Mouse (Mus musculus): ENCODE data around the gene Gstt3.
"Not testable (repeated sequence)": the region's sequence is repeated elsewhere in the genome, so short reads cannot be mapped to it uniquely, and the experiment has no call there.

The Gstt3 gene

GRCm38 (mm10) chr10:75779206-75780174, 1.7 kb downstream of the Gstt3 start:
- DNase-seq (ENCODE audit: low read depth in 1 of 2, low spot score in 2 of 2), result no peak

GRCm38 (mm10) chr10:75777885-75778284, 3.3 kb downstream of the Gstt3 start:
- no peak for DNase-seq (ENCODE audit: low read depth in 1 of 2, low spot score in 2 of 2)

DNA sequence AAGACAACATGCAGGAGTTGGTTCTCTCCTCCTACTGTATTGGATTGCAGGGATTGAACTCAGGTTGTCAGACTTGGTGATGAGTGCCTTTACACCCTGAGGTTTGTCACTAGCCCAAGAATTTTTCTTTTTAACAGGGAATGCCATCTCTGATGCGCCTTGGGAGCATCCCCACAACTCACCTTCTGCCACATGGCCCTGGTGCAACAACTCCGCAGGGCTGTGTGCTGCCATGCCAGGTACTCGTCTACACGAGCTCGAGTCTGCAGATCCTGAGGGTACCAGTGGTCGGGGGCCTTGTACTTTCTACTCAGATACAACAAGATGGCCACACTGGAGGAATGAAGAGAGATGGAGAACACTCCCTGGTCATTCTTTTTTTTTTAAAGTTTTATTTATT, 4.7 kb downstream of the Gstt3 start:
- no peak for DNase-seq (ENCODE audit: low read depth in 1 of 2, low spot score in 2 of 2)

GRCm38 (mm10) chr10:75774587-75774986, 6.6 kb downstream of the Gstt3 start:
- DNase-seq (ENCODE audit: low read depth in 1 of 2, low spot score in 2 of 2), result no peak

- DNase-seq (ENCODE audit: low read depth in 1 of 2, low spot score in 2 of 2), result no peak
Observed at GRCm38 (mm10) chr10:75774102-75774501, 7.1 kb downstream of the Gstt3 start.

- peak in 1 of 2 experiments; percentile 52 for DNase-seq (ENCODE audit: low read depth in 1 of 2, low spot score in 2 of 2)
Observed at GRCm38 (mm10) chr10:75772795-75773664, 8.2 kb downstream of the Gstt3 start, which contains the start of gene Ddt. Gene Ddt, minus strand, starts transcription at chr10:75773414.

GRCm38 (mm10) chr10:75767756-75768155, 13.5 kb downstream of the Gstt3 start:
- DNase-seq (ENCODE audit: low read depth in 1 of 2, low spot score in 2 of 2), result not testable (repeated sequence)

DNA sequence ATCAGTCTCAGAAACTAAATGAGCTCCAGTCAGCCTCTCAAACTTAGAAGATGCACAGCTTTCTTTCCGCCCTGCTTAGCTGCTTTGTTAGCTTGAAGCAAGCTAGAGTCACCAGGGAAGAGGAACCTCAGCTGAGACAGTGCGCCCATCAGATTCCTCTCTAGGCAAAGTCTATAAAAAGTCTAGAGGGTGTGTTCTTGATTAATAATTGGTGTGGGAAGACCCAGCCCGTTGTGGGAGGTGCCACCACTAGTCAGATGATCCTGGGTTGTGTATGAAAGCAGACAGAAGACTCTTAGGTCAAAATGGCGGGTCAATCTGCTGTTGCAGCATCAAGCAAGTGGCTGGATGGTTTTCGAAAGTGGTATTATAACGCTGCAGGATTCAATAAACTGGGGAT, 14.4 kb downstream of the Gstt3 start:
- DNase-seq (ENCODE audit: low read depth in 1 of 2, low spot score in 2 of 2), result no peak

DNA sequence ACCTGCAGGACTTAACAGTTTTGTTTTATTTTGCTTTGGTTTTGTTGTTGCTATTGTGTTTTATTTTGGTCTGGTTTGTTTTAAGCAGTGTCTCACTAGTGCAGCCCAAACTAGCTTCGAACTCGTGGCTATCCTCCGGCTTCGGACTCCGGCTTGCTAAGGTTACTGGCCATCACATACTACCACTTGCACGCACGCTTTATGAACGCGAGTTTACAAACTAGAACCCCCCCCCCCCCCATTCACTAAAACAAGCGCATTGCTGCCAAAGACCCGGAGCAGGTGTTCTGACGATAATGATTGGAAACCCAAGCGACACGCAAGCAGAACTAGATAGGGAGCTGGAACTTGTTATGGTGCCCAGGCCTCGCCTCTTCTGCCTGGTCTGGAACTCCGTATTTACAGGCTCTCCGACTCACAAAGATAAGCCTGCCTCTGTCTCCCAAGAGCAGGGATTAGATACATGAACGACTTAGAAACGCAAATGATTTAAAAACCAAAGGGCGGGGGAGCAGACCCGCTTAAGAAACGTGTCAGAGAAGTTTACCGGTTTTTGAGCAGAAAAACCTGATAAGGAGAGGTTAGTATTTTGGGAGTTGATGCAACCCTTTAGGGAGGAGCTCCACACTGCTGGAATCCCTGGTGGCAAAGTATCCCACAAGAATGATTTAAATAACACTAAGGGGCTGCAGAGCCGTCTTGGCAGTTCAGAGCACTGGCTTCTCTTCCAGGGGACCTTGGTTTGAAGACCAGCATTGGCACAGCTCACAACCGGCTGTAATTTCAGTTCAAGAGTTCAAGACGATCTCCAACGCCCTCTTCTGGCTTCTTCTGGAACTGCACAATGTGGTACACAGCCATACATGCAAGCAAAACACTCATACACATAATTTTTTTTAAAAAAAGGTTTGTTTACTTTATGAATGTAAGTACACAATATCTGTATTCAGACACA, 16.4 kb downstream of the Gstt3 start:
- DNase-seq (ENCODE audit: low read depth in 1 of 2, low spot score in 2 of 2), result peak in 1 of 2 experiments; percentile 65

- peak; percentile 91 to 94 for DNase-seq (ENCODE audit: low read depth in 1 of 2, low spot score in 2 of 2)
Observed at GRCm38 (mm10) chr10:75763682-75764518, 17.3 kb downstream of the Gstt3 start, which contains the start of gene Cabin1. Gene Cabin1, minus strand, starts transcription at chr10:75764341.

- no peak for DNase-seq (ENCODE audit: low read depth in 1 of 2, low spot score in 2 of 2)
Observed at GRCm38 (mm10) chr10:75762413-75762812, 18.8 kb downstream of the Gstt3 start.

DNA sequence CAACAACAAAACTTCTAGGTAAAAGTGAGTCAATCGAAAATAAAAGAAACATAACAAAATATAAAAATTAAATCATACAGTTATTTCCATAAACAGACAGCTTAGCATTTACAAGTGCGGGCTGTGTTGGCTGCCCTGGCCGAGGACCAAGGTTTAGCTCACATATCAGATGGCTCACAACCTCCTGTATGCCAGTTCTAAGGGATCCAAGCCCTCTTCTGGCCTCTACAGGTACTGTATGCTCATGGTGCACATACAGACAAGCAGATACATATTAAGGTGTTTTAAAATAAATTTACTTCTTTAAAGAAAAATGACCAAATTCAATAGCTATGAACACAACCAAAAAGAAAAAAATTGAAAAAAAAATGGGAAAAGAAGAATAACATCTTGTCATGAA, 20.9 kb downstream of the Gstt3 start:
- no peak for DNase-seq (ENCODE audit: low read depth in 1 of 2, low spot score in 2 of 2)

DNA sequence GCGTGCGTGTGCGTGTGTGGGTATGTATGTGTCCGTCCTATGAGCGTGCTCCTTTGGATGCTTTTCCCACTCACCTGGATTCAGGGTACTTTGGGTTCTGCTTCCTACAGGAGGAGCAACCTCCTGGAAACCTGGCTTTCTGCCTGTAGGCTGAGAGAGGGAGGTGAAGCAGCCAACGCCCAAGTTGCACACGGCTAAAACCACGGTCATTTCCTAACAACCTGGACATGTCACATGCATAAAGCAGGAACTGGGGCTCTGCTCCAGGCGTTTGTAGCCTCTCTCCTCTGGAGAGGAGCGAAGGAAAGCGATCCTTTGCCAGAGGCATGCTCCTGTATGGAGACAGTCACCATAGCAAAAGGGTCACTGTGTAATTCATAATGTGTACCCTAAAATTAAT, 24.5 kb downstream of the Gstt3 start:
- no peak for DNase-seq (ENCODE audit: low read depth in 1 of 2, low spot score in 2 of 2)

DNA sequence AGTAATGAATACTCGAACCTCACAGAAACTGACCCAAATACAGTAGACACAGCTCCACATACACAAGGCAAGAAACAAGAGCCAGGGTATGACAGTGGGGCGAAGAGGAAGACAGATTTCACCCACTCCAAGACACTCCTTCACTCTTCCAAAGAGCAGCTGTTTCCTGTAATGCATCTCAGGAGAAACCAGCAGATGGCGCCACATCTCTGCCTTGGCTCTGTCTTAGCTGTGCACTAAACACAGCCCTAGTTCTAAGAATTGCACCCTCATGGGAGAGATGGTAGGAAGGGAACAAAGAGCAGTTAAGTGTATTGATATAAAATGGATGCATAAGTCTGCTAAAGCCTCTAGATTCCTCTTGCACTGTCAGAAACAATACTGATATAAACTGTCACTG, 37.2 kb downstream of the Gstt3 start:
- peak in 1 of 2 experiments; percentile 57 for DNase-seq (ENCODE audit: low read depth in 1 of 2, low spot score in 2 of 2)

- DNase-seq (ENCODE audit: low read depth in 1 of 2, low spot score in 2 of 2), result no peak
Observed at GRCm38 (mm10) chr10:75743369-75743768, 37.8 kb downstream of the Gstt3 start.

DNA sequence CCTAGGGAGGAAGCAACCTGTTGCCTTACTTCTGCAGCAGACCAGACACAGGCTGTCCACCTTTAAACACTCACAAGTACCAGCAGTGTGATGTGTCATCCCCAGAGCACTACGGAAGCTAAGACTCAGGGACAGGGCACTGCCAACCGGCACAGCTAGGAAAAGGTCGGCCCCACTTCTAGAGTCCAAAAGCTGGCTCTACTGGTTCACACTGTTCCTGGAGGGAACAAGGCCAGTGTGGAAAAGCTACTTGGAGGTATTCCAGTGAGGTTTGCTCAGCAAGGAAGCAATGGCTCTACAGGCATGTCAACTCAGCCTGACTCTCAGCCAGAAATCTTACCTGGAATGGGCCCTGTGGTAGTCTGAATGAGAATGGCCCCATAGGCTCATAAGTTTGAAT, 40.3 kb downstream of the Gstt3 start:
- no peak for DNase-seq (ENCODE audit: low read depth in 1 of 2, low spot score in 2 of 2)

DNA sequence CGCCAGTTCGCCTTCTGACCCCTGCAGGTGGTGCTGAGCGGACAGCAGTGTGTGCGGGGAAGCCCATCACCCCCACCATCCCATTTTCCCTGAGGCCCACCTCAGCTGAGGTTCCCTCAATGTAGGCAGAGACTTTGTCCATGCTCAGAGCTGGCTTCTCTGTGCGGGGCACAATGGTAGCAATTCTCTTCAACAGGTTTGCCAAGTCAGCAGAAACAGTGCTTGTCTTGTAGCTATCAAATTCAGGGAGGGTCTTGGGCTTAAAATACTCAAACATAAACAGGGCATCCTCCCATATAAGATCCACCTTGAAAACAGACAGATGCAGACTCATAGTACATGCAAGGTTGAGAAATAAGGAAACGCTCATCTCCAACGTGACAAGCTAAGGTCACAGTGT, 55.8 kb downstream of the Gstt3 start:
- DNase-seq (ENCODE audit: low read depth in 1 of 2, low spot score in 2 of 2), result no peak

All from monocyte, adult 2 months (primary cell).